Mouse (Mus musculus): ENCODE results near the gene Lrrc4c. TPM values are rescaled to one million over a fixed set of nuclear protein-coding genes. Genes with fewer than 3 reads are reported as not detected.

Lrrc4c gene
- total RNA-seq, 2 experiments from 2014 or later: not detected

DNA sequence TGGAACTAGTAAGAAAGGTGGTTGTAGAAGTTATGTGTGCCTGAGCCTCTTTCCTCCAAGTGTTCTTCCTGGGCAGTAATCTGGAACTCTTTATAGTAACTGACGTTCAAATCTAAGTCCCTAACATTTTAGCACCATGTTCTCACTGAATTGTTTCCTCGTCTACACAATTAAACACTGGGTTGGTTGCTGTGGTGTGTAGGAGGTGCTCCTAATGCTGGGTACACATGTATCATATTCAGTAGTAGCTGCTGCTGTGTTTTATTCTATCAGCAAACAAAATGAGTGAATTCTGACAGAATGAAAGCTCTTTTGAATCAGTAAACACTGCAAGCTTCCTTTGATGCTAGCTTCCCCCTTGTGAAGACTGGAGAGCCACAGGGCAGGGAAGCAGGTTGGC is 1246.5 kb downstream of the Lrrc4c start:
- ATAC-seq (replicated peaks; ENCODE audit: poor library complexity, severe bottlenecking): no peak

DNA sequence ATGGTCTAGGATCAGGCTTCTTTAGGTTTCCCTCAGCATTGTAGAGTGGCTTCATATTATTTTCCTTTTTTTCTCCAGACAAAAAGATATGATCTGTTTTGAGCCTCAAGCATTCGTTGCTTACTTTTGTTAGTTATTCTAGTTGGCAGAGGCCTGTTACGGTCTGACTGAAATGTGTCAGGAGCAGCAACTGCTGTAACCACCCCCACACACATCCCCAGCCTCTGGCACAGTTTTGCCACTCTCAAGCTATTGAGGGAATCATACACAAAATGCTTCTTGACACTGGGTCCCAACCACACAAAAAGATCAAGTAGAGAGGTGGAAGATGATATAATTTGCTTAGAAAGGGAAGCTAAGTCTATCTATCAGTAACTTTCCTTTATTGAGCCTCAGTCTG is 1251.0 kb downstream of the Lrrc4c start:
- ATAC-seq (replicated peaks; ENCODE audit: poor library complexity, severe bottlenecking): no peak

DNA sequence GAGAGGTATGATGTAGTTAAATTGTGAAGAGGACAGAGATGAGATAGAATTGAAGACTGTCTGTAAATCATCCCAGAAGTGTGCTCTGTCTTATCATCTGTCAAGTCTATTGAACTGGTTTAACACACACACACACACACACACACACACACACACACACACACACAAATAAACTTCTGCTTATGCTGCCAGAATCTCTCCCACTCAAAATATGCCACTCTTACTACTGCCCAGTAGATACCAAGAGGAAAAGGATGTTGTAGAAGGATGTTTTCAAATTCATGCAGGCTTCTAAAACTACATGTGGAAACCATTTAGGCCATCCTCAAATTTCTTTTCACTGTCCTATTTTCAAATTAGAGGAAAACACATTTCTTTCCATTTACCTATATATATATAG is 1257.0 kb downstream of the Lrrc4c start:
- ATAC-seq (replicated peaks; ENCODE audit: poor library complexity, severe bottlenecking): no peak

DNA sequence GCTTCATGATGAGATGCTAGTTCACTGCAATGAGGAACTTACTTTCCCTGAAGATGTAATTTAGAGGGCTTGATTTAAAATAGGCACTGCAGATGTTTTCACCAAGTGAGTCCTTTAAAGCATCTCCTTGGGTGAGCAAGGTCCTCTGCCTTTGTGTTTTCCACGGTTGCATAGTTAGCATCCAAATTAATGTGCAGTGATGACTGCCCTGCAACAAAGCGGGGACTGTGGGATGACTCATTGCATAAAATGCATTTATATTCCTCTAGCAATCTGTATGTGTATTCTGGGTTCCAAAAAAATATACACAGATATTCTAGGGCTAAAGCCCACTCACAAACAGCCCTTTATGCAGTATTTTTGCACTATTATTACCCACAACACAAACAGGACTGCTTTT is 1263.2 kb downstream of the Lrrc4c start:
- ATAC-seq (replicated peaks; ENCODE audit: poor library complexity, severe bottlenecking): no peak

DNA sequence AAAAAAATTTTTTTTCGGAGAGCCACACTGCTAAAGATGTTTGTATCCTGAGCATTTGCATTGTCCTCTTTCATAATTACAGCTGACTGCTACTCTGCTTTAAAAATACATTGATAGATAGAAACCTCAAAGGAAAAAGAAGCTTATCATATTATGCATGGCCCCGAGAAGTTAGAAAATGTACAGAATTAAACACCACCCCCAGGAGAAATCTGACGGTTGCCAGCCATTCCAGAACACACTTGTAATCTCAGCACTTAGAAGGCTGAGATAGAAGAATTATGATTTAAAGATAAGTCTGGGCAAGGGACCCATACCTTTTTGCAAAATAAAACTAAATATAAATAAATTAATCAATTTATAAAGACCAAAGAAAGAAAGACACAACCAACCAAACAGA is 1268.4 kb downstream of the Lrrc4c start:
- ATAC-seq (replicated peaks; ENCODE audit: poor library complexity, severe bottlenecking): no peak

DNA sequence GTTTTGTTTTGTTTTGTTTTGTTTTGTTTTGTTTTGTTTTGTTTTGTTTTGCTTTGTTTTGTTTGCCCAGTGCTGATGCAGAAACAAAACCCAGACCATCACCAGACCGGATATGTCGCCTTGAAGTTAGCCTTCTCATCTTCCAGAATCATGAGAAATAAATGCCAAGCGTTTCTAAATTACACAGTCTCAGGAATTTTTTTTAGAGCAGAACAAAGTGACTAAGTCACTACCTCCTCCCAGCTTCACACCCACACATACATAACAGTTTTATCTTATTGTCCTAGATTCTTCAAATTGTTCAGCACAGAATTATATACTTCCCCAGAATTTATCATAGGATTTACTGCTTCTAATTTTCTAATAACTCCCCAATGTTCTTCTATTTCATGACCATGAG is 1272.6 kb downstream of the Lrrc4c start:
- no peak for ATAC-seq (replicated peaks; ENCODE audit: poor library complexity, severe bottlenecking)

DNA sequence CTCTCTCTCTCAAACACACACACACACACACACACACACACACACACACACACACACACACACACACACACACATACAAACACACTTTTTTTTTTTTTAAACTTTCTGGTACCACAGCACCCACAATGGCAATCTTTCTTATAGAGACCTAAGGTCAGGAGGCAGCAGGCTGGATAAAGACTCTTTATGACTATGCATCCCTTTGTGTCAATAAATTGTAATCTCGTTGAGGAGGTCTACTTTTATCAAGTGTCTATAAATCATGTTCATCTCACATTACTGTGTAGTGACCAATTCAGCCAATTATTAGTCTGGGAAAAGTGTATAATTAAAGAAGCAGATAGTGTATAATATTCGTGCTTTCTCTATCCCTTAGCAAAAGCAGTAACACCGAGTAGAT is 1286.2 kb downstream of the Lrrc4c start:
- ATAC-seq (replicated peaks; ENCODE audit: poor library complexity, severe bottlenecking): no peak

DNA sequence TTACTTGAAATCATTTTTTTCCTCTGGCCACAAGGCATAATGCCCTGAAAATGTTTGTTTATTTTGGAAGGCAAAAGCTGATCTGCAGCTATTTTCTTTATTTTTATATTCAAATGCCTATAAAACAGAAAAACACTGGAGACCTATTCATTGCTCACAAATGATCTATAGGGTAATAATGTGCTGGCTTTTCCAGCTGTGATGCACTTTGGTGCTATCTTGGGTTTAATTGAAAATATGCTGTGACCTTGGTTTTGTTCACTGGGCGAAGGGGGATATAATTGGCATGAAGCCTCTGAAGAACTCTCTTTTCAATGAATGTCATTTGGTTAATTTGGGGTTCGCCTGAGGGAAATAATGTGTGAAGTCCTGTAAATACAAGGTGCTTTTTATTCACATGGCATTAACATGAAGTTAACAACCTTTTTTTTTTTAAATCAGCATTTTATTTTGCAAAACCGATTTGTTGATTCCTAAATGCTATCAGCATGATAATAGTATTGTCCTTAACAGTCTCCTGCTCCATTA is 1286.8 kb downstream of the Lrrc4c start:
- no peak for ATAC-seq (replicated peaks; ENCODE audit: poor library complexity, severe bottlenecking)

DNA sequence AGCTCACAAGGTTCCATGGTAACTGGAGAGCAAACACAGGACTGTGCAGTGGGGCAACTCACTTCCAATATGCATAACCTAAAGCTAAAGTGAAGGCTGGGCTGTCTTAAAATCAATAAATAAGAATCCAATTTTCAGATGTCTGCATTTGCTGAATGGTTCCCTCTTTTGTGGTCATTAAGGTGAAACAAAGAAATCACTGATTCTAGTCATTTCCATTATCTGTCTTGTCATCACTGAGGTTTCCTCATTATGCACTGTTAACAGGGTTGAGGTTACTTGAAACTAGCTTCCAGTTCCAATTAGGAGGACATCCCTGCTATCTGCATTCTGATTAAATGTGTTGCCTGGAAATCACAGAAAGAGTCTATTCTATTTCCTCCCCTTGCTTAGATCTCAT is 1291.5 kb downstream of the Lrrc4c start:
- no peak for ATAC-seq (replicated peaks; ENCODE audit: poor library complexity, severe bottlenecking)

DNA sequence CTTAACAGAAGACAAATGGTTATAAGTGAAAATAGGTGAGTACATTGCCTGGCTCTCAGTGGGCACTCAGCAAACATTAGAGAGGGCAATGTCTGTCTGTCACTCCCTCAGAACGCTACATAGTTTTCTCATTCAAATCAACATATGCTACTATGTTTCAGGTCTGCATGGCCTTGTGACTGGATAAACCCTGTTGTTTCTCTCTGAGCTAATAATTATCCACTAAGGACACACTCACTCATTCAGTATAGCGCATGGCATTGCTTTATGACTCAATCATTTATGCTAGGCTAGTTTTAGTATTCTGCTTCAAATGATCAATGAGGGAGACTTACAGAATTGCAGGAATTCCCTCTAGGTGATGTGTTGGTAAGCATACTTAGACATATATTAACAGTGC is 1292.6 kb downstream of the Lrrc4c start:
- ATAC-seq (replicated peaks; ENCODE audit: poor library complexity, severe bottlenecking): no peak

DNA sequence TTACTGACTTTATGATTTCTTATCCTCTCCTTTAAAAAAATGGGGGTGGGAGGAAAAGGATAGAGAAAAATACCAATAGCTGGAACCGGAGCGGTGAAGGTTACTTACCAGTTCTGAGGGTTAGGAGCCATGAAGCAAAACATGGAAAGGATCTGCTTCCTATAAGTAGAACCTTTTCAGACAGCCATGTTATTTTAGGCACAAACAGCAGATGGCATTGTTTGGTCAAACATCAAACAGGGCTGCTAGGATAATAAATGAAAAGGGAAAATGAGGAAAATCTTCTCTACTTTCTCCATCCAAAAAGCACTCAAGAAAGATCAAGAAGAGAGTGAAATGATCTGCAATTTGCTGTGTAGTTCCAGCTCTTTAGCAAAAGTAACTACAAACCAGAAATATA is 1296.8 kb downstream of the Lrrc4c start:
- ATAC-seq (replicated peaks; ENCODE audit: poor library complexity, severe bottlenecking): no peak

DNA sequence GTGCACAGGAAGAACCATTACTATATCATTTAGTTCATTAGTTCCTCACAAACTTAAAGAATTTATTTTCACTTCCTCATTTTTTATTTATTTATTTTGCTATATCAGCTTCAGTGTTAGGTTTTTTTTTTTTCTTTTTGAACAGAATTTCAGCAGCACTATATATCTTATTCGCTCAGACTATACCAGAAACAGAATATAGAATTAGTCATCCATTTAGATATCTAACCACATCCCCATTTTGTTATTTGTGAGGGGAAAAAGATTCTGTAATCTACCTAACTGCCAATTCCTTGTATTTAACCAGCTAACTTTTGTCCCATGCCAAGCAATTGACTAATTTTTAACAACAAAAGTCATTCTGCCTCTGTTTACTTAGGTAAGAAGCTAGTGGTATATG is 1300.6 kb downstream of the Lrrc4c start:
- no peak for ATAC-seq (replicated peaks; ENCODE audit: poor library complexity, severe bottlenecking)

DNA sequence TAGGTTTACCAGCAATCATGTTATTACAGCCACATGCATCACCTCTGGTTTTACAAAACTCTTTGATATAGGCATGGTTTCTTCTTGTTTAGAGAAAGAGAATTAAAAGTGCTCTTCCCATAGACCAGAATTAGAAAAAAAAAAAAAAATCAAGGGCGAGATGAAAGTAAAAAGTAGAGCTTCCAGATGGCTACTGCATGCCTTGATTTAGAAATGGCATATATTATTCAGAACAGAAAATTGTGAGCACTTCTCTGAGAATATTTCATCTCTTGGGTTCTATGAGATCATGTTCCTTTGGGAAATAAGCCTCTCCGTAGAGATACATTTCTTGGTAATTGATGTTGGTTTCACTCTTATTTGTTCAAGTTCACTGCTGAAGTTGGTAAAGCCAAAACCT is 1322.0 kb downstream of the Lrrc4c start:
- ATAC-seq (replicated peaks; ENCODE audit: poor library complexity, severe bottlenecking): no peak

DNA sequence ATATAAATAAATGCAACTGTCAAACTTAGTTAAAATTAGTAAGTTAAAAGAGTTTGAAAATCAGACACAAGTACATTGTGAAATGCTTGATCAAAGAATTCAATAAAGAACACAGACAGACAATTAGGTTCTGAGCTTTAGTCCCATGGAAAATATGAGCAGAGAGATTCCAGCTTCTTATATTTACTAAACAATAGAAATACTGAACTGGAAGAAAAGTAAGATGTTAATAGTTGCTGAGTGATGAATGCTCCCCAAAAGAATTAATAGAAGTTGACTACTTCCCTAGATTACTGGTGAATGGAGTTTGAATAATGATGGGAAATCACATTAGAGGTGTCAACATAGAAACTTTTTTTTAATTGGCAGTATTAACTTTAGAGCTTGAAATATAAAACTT is 1323.7 kb downstream of the Lrrc4c start:
- no peak for ATAC-seq (replicated peaks; ENCODE audit: poor library complexity, severe bottlenecking)

DNA sequence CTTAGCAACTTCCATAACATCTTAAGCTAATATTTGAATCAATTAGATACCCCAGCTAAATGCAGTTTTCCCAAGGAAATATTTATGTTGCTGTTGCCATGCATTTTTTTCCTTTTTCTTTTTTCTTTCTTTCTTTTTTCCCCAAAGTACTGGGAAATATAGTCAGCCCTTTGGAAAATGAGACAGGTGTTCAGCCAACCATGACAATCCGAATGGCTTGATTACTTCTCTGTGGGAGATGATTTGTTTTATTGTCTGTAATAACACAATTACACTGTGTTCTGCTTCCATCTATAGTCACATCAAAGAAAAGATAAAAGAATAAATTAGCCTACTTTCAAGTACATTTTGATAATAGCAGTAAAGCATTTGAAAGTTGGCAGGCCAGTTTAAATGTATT is 1334.7 kb downstream of the Lrrc4c start:
- ATAC-seq (replicated peaks; ENCODE audit: poor library complexity, severe bottlenecking): no peak

Measured in granulocyte monocyte progenitor cell, adult 5-6 weeks (primary cell).